Mouse (Mus musculus) kidney, embryonic 15.5 days (tissue): ENCODE results near the gene Zfp592. TPM values are rescaled to one million over a fixed set of nuclear protein-coding genes. Genes with fewer than 3 reads are reported as not detected.

Experiments used
- ATAC-seq: fragments of 200-750 bp; cut with Nextera tagmentation; replicated peaks from 2 replicates; pipeline ENCODE4 v1.8.0; 2017; ENCODE audit warnings: moderate TSS enrichment; ENCODE audit not compliant: low FRiP score
- H3K27ac ChIP-seq: fragments of 300-500 bp; sonication (generic); 2 replicates; pipeline ENCODE4 v1.5.1; 2015; ENCODE audit warnings: mild to moderate bottlenecking, inconsistent platforms
- H3K27me3 ChIP-seq: fragments of 300-500 bp; sonication (generic); 2 replicates; pipeline ENCODE4 v1.6.1; 2015; ENCODE audit warnings: inconsistent platforms
- H3K36me3 ChIP-seq: fragments of 300-500 bp; sonication (generic); 2 replicates; pipeline ENCODE4 v1.6.1; 2015; ENCODE audit warnings: inconsistent platforms
- H3K4me1 ChIP-seq: fragments of 300-500 bp; sonication (generic); 2 replicates; pipeline ENCODE4 v1.6.1; 2015; ENCODE audit warnings: inconsistent platforms
- H3K4me2 ChIP-seq: fragments of 300-500 bp; sonication (generic); 2 replicates; pipeline ENCODE4 v1.6.1; 2015; ENCODE audit warnings: moderate library complexity, mild to moderate bottlenecking, inconsistent platforms
- H3K4me3 ChIP-seq: fragments of 300-500 bp; sonication (generic); replicated peaks from 2 replicates; pipeline ENCODE4 v1.5.1; 2015; ENCODE audit warnings: mild to moderate bottlenecking, inconsistent platforms
- H3K9ac ChIP-seq: fragments of 300-500 bp; sonication (generic); 2 replicates; pipeline ENCODE4 v1.6.1; 2015; ENCODE audit warnings: mild to moderate bottlenecking, inconsistent platforms
- H3K9me3 ChIP-seq: fragments of 300-500 bp; sonication (generic); replicated peaks from 2 replicates; pipeline ENCODE4 v1.6.1; 2016; ENCODE audit warnings: inconsistent platforms
- WGBS: fragments of 180-500 bp; shearing (Covaris S2); methylation state at CpG from one replicate; pipeline ENCODE4 v1.1.7; 2015; ENCODE audit warnings: mixed read lengths; 5-methylcytosine and 5-hydroxymethylcytosine counted together
- polyA plus RNA-seq: library from polyadenylated mRNA; unstranded; fragments of >200 nt; fragmentation: Nextera tagmentation; extraction: Ambion mirVana; gene quantifications from 2 replicates; pipeline ENCODE4 v1.2.1, GENCODE M21; 2015

The Zfp592 gene
- polyA plus RNA-seq, 1 experiment from 2014 or later, result 16.2 TPM

- Histone ChIP-seq H3K9me3 (no peaks in the 10 kb centered on the region), H3K4me1 (peaks cover 42% of the 10 kb centered on the region), H3K9ac (no peak overlapping the region), H3K27me3 (no peaks in the 10 kb centered on the region), H3K4me2 (peak overlapping the region; percentile 88), H3K4me3 (peak overlapping the region; percentile 99; the same call in 1 of the 2 replicates), H3K27ac (peak overlapping the region; percentile 27; the same call in 1 of the 2 replicates), H3K36me3 (no peaks in the 10 kb centered on the region)
- ATAC-seq, result no peak
- 67% methylated on average over 3 of the region's 3 CpGs for WGBS
These were observed 2.0 kb downstream of the Zfp592 start for GRCm38 (mm10) chr7:80995266-80996146.

DNA sequence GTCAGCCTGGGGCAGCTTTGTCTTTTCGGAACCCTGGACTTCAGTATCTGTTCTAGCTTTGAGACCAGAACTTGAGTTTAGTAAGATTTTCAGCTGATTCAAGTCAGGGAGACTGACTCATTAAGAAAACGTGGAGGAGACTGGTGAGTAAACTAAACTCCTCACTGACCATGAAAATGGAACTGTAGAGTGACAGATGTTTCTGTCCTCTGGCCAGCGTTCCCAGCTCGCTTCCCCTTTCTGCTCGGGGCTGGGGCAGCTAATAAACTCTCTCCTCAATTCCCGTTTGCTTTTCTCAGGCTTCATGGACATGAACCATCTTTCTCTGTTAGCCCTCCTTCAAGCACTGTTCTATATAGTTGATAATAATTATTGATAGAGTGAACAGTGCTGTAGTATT is 4.3 kb downstream of the Zfp592 start:
- no peak overlapping the region for H3K4me3 ChIP-seq
- H3K9me3 ChIP-seq, result no peaks in the 10 kb centered on the region
- 44% methylated on average over 6 of the region's 6 CpGs for WGBS
- no peak overlapping the region for H3K27ac ChIP-seq
- no peak overlapping the region for H3K4me2 ChIP-seq
- H3K36me3 ChIP-seq, result no peaks in the 10 kb centered on the region
- H3K9ac ChIP-seq, result no peak overlapping the region
- no peaks in the 10 kb centered on the region for H3K27me3 ChIP-seq
- H3K4me1 ChIP-seq, result peaks cover 47% of the 10 kb centered on the region
- ATAC-seq, result no peak

DNA sequence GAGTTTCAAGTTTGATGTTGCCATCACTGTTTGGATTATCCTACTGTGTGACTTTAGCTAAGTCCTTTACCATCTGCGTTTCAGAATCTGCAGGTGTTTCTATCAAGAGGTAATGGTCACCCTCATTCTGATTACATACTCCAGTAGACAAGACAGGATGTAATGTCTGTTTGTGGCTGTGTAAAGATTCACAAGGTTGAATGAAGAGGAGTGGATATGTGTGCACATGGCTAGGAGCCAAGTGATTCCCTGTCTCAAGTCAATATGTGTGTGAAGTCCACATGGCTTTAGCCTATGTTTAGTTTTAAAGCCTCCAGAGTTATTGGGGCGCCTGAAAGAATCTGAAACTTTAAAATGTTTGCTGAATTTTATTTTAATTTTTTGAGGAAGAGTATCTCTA is 6.1 kb downstream of the Zfp592 start:
- Histone ChIP-seq H3K27me3 (no peaks in the 10 kb centered on the region), H3K9ac (no peak overlapping the region), H3K4me2 (no peak overlapping the region), H3K4me3 (no peak overlapping the region), H3K36me3 (no peaks in the 10 kb centered on the region), H3K9me3 (no peaks in the 10 kb centered on the region), H3K4me1 (peaks cover 48% of the 10 kb centered on the region), H3K27ac (no peak overlapping the region)
- ATAC-seq, result no peak
- 88% methylated on average over 2 of the region's 2 CpGs for WGBS

- Histone ChIP-seq H3K27me3 (no peaks in the 10 kb centered on the region), H3K27ac (peak overlapping the region; percentile 51; the same call in 1 of the 2 replicates), H3K4me3 (no peak overlapping the region), H3K4me2 (no peak overlapping the region), H3K9me3 (no peaks in the 10 kb centered on the region), H3K4me1 (peaks cover 42% of the 10 kb centered on the region), H3K9ac (no peak overlapping the region), H3K36me3 (no peaks in the 10 kb centered on the region)
- ATAC-seq, result peak; percentile 43; the same call in 1 of the 2 replicates
- 58% methylated on average over 5 of the region's 5 CpGs for WGBS
These were observed 8.4 kb downstream of the Zfp592 start for GRCm38 (mm10) chr7:81001844-81002243.

DNA sequence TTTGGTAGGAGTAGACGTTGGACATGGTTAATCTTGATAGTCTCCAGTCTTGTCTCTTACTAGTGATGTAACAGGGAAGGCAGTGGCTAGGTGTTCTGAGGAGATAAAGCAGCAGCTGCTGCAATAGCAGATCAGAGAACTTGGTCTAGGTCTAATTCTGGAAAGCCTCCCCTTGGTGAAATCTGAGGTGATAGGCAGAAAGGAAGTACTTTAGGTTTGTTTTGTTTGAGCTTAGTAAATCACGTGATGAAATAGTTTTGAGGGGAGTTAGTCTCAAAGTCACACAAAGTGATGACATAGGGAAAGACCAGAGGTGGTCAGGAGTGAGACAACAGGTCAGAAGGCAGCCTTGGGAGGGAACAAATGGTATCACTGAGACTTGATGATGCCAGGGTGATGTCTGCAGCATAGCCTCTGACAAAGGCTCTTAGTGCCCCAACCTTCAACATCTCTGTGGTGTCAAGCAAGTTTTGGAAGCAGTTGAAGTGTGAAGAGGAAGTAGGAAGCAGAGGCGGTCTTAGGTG is 11.1 kb downstream of the Zfp592 start:
- Histone ChIP-seq H3K9me3 (no peaks in the 10 kb centered on the region), H3K27ac (no peak overlapping the region), H3K27me3 (no peaks in the 10 kb centered on the region), H3K4me1 (peaks cover 36% of the 10 kb centered on the region), H3K4me3 (no peak overlapping the region), H3K36me3 (peaks cover 4% of the 10 kb centered on the region), H3K4me2 (no peak overlapping the region), H3K9ac (no peak overlapping the region)
- WGBS, result 59% methylated on average over 3 of the region's 3 CpGs
- ATAC-seq, result no peak

GRCm38 (mm10) chr7:81005969-81006368 is 12.5 kb downstream of the Zfp592 start:
- no peaks in the 10 kb centered on the region for H3K27me3 ChIP-seq
- WGBS, result 45% methylated on average over 1 of the region's 1 CpGs

GRCm38 (mm10) chr7:81008285-81008684 is 14.8 kb downstream of the Zfp592 start:
- Histone ChIP-seq H3K36me3 (peaks cover 35% of the 10 kb centered on the region), H3K9me3 (no peaks in the 10 kb centered on the region), H3K4me2 (no peak overlapping the region), H3K4me1 (peaks cover 15% of the 10 kb centered on the region; the same call in 1 of the 2 replicates), H3K9ac (no peak overlapping the region), H3K27me3 (no peaks in the 10 kb centered on the region), H3K27ac (no peak overlapping the region), H3K4me3 (no peak overlapping the region)
- ATAC-seq, result no peak
- WGBS, result 80% methylated on average over 3 of the region's 3 CpGs

More at GRCm38 (mm10) chr7:81005969-81006368, 12.5 kb downstream of the Zfp592 start:
- Histone ChIP-seq H3K9ac (no peak overlapping the region), H3K9me3 (no peaks in the 10 kb centered on the region), H3K4me1 (peaks cover 31% of the 10 kb centered on the region), H3K4me3 (no peak overlapping the region), H3K4me2 (no peak overlapping the region), H3K27ac (no peak overlapping the region), H3K36me3 (peaks cover 17% of the 10 kb centered on the region)
- ATAC-seq, result no peak

DNA sequence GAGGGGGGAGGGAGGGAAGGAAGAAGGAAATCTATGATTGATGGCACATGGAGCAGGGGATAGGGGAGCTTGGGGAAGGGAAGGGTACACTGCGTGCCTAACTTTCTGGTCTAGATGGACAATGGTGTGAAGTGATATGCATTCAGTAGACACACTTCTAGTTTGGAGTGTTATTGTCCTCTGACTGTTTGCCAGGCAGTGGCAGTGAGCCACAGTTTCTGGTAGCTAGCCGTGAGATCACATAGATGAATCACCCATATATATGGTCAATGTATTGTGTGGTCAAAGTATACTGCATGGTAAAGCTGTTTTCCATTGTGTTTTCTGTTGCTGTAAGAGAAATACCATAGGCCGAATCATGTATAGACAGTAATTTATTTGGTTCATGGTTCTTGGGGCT is 18.1 kb downstream of the Zfp592 start:
- no peak overlapping the region for H3K9ac ChIP-seq
- no peak overlapping the region for H3K4me2 ChIP-seq
- peaks cover 35% of the 10 kb centered on the region for H3K36me3 ChIP-seq
- WGBS, result 96% methylated on average over 3 of the region's 3 CpGs
- no peak for ATAC-seq
- no peaks in the 10 kb centered on the region for H3K9me3 ChIP-seq
- H3K4me3 ChIP-seq, result no peak overlapping the region
- 0 out of 2 replicates have a peak, but pooled peaks cover 2% of the 10 kb centered on the region for H3K4me1 ChIP-seq
- no peaks in the 10 kb centered on the region for H3K27me3 ChIP-seq
- no peak overlapping the region for H3K27ac ChIP-seq

DNA sequence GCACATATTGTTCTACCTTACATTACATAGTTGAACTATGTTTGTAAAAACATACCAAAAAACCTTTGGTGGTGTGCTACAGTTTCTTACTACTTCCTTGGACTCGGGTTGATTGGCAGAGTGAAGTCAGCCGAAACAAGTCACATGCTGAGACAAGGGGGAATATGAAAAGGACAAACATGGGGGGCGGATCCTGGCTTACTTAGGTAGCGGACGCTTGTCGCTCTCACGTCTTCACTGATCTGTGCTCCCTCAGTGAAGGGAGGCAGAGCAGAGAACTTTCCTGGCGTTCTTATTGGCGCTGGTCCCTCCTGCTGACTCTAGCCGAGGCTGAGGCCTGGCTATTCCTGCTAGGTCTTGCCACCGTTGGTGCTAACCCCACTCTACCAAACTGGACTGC is 26.8 kb downstream of the Zfp592 start:
- ATAC-seq, result no peak
- WGBS, result 82% methylated on average over 11 of the region's 11 CpGs
- Histone ChIP-seq H3K27me3 (no peaks in the 10 kb centered on the region), H3K36me3 (peaks cover 34% of the 10 kb centered on the region), H3K27ac (no peak overlapping the region), H3K4me2 (no peak overlapping the region), H3K4me3 (no peak overlapping the region), H3K4me1 (no peaks in the 10 kb centered on the region), H3K9me3 (no peaks in the 10 kb centered on the region), H3K9ac (no peak overlapping the region)

GRCm38 (mm10) chr7:81022731-81023130 is 29.2 kb downstream of the Zfp592 start:
- Histone ChIP-seq H3K4me1 (no peaks in the 10 kb centered on the region), H3K4me3 (no peak overlapping the region), H3K9ac (no peak overlapping the region), H3K4me2 (no peak overlapping the region), H3K27ac (no peak overlapping the region), H3K27me3 (no peaks in the 10 kb centered on the region), H3K36me3 (peaks cover 59% of the 10 kb centered on the region), H3K9me3 (no peaks in the 10 kb centered on the region)
- no peak for ATAC-seq

DNA sequence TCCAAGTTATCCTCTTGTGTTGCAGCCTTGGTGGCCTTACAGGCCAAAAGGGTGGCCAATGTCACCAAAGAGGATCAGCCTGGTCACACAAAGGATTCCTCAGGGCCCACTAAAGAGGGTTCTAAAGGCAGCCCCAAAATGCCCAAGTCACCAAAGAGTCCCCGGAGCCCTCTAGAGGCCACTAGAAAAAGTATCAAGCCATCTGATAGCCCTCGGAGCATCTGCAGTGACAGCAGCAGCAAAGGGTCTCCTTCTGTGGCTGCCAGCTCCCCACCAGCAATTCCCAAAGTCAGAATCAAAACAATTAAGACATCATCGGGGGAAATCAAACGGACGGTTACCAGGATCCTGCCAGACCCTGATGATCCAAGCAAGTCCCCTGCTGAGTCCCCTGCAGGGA is 30.6 kb downstream of the Zfp592 start:
- Histone ChIP-seq H3K4me3 (no peak overlapping the region), H3K9me3 (no peaks in the 10 kb centered on the region), H3K9ac (no peak overlapping the region), H3K27me3 (no peaks in the 10 kb centered on the region), H3K4me2 (no peak overlapping the region), H3K36me3 (peaks cover 71% of the 10 kb centered on the region), H3K4me1 (no peaks in the 10 kb centered on the region), H3K27ac (no peak overlapping the region)
- WGBS, result 76% methylated on average over 5 of the region's 5 CpGs
- no peak for ATAC-seq

DNA sequence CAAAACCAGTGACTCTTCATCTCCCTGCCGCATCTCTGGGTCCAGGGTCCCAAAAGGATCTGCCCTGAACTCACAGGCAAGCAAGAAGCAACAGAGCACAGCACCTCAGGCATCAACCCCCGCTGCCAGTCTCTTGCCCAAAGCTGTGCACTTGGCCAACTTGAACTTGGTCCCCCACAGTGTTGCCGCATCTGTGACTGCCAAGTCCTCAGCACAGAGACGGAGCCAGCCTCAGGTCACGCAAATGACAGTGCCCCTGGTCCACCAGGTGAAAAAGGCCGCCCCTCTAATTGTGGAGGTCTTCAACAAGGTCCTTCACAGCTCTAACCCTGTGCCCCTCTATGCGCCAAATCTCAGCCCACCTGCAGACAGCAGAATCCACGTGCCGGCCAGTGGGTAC is 31.2 kb downstream of the Zfp592 start:
- H3K4me3 ChIP-seq, result no peak overlapping the region
- no peaks in the 10 kb centered on the region for H3K27me3 ChIP-seq
- peaks cover 76% of the 10 kb centered on the region for H3K36me3 ChIP-seq
- no peaks in the 10 kb centered on the region for H3K4me1 ChIP-seq
- H3K27ac ChIP-seq, result no peak overlapping the region
- no peak overlapping the region for H3K4me2 ChIP-seq
- WGBS, result 97% methylated on average over 9 of the region's 9 CpGs
- H3K9ac ChIP-seq, result no peak overlapping the region
- ATAC-seq, result no peak
- H3K9me3 ChIP-seq, result no peaks in the 10 kb centered on the region
